Mouse (Mus musculus) forebrain, embryonic 13.5 days (tissue): Measurements from ENCODE around the gene Setd4. TPM values are rescaled to one million over a fixed set of nuclear protein-coding genes. Genes with fewer than 3 reads are reported as not detected.
A peak's percentile ranks its signal among the peaks of the same experiment; 100 is the strongest.
"Not testable (repeated sequence)": the region's sequence is repeated elsewhere in the genome, so short reads cannot be mapped to it uniquely, and the experiment has no call there.

Source experiments
- ATAC-seq: fragments of 200-750 bp; cut with Nextera tagmentation; 2 replicates; pipeline ENCODE4 v1.8.0; 2017
- H3K27ac ChIP-seq: fragments of 300-500 bp; sonication (generic); 2 replicates; pipeline ENCODE4 v1.5.1; 2015; ENCODE audit warnings: inconsistent platforms, mild to moderate bottlenecking, moderate library complexity
- H3K27me3 ChIP-seq: fragments of 300-500 bp; sonication (generic); 2 replicates; pipeline ENCODE4 v1.6.1; 2015; ENCODE audit warnings: mild to moderate bottlenecking, inconsistent platforms
- H3K36me3 ChIP-seq: fragments of 300-500 bp; sonication (generic); 2 replicates; pipeline ENCODE4 v1.6.1; 2015; ENCODE audit warnings: mild to moderate bottlenecking, inconsistent platforms; ENCODE audit not compliant: poor library complexity, severe bottlenecking
- H3K4me1 ChIP-seq: fragments of 300-500 bp; sonication (generic); 2 replicates; pipeline ENCODE4 v1.6.1; 2015; ENCODE audit warnings: inconsistent platforms
- H3K4me2 ChIP-seq: fragments of 300-500 bp; sonication (generic); 2 replicates; pipeline ENCODE4 v1.6.1; 2015; ENCODE audit warnings: inconsistent platforms, mild to moderate bottlenecking, moderate library complexity
- H3K4me3 ChIP-seq: fragments of 300-500 bp; sonication (generic); 2 replicates; pipeline ENCODE4 v1.5.1; 2015; ENCODE audit warnings: mild to moderate bottlenecking, inconsistent platforms
- H3K9ac ChIP-seq: fragments of 300-500 bp; sonication (generic); 2 replicates; pipeline ENCODE4 v1.6.1; 2015; ENCODE audit warnings: mild to moderate bottlenecking, inconsistent platforms
- H3K9me3 ChIP-seq: fragments of 300-500 bp; sonication (generic); replicated peaks from 2 replicates; pipeline ENCODE4 v1.6.1; 2016; ENCODE audit warnings: inconsistent platforms
- WGBS: fragments of 180-500 bp; shearing (Covaris S2); methylation state at CpG from one replicate; pipeline ENCODE4 v1.1.7; 2015; 5-methylcytosine and 5-hydroxymethylcytosine counted together
- polyA plus RNA-seq: library from polyadenylated mRNA; unstranded; fragments of >200 nt; fragmentation: Nextera tagmentation; extraction: Ambion mirVana; gene quantifications from 2 replicates; pipeline ENCODE4 v1.2.1, GENCODE M21; 2015

Gene Setd4
- polyA plus RNA-seq: 14.2 and 16.0 TPM in 2 replicates

DNA sequence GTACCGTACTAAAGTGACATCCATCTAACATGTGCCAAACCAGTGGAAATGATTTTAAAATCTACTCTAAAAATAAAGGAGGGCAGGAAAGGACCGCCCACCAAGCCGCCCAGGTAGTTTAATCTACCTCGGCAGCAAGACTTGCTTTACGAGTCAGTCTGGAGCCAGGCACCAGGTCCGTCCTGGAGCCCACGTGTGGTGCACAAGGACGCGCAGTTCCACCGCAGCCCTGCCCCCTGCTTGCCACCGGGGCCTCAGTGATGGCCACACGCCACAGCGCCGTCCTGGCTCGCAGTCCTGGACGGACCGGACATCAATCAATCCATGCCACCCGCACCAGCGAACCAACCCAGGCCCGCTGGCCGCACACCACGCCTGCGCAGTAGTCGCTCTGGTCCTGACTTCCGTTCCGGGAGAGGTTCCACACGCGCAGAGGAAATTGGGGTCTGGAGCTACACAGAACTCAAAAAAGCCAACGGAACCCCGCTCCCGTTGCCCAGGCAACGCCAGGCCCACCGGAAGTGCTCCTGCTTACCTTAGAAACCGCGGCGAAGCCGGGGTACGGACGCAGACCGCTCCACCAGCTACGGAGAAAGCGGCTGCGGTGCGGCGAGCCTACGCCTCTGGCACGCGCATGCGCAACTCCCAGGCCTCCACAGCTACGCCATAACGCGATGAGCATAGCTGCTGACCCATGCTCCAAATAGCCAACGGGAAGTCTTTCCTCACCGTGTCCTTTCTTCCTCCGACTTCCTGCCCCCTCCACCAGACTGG lies at the start of gene Setd4:
TSS of gene Setd4 (minus strand) at position 625 of the 774 bp plus-strand sequence.
- Histone ChIP-seq H3K27ac (peak within 1 kb of the TSS; percentile 91), H3K4me1 (peaks cover 16% of the 10 kb centered on the region), H3K4me3 (peak within 1 kb of the TSS; percentile 63), H3K9me3 (no peaks in the 10 kb centered on the region), H3K36me3 (peaks cover under 1% of the 10 kb centered on the region; the same call in 1 of the 2 replicates), H3K9ac (peak within 1 kb of the TSS; percentile 83), H3K27me3 (no peaks in the 10 kb centered on the region), H3K4me2 (peak within 1 kb of the TSS; percentile 84)
- 2% methylated on average over 55 of the region's 55 CpGs for WGBS
- peak; percentile 90 for ATAC-seq

DNA sequence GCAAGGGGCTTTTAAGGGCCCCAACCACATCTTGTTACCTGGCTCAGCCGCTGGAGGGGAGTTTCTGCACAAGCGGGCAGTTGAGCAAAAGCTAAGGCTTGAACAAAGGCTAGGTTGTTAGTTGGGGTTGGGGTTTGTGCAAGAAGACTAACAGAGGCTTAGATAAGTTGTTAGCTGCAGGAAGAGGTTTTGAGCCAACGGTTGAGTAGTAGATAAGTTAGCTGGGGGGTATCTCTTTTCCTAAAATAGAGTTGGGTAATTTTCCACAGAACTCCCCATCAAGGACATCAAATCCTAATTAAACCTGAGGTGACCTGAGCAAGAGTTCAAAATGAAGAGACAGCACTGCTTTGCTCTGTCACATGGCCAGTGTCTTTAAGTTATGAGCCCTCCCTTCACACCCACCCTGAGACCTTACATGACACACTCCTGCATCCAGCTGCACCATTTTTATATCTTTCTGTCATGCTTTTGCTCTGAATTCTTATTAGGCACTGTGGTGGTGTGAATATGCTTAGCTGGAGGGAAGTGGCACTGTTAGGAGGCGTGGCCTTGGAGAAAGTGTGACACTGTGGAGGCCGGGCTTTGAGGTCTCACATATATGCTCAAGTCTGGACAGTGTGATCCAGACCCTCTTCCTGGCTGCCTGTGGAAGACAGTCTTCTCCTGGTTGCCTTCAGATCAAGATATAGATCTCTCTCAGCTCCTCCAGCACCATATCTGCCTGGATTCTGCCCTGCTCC lies 44.7 kb upstream of the Setd4 start:
- H3K9me3 ChIP-seq: no peaks in the 10 kb centered on the region
- H3K27me3 ChIP-seq: no peaks in the 10 kb centered on the region
- no peak overlapping the region for H3K27ac ChIP-seq
- H3K9ac ChIP-seq: no peak overlapping the region
- WGBS: 86% methylated on average over 5 of the region's 5 CpGs
- no peak for ATAC-seq
- H3K4me1 ChIP-seq: no peaks in the 10 kb centered on the region
- no peak overlapping the region for H3K4me2 ChIP-seq
- H3K4me3 ChIP-seq: no peak overlapping the region
- no peaks in the 10 kb centered on the region for H3K36me3 ChIP-seq

DNA sequence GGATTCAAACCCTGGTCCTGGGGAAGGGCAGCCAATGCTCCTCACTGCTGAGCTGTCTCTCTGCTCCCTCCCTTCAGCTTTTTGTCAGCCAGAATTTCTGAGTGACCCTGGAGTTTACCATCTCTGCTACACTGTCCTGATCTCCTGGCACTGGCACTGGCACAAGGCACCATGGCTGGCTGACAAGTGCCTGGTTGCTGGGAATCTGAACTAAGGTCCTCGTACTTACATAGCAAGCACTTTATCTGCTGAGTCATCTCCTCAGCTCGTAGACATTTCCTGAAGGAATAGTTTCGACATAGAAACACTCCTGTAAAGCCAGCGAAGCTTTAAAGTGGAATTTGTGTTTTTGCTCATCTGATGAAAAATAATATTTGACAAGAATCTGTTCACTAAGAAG lies 40.1 kb upstream of the Setd4 start:
- no peaks in the 10 kb centered on the region for H3K27me3 ChIP-seq
- ATAC-seq: no peak
- 82% methylated on average over 4 of the region's 4 CpGs for WGBS

DNA sequence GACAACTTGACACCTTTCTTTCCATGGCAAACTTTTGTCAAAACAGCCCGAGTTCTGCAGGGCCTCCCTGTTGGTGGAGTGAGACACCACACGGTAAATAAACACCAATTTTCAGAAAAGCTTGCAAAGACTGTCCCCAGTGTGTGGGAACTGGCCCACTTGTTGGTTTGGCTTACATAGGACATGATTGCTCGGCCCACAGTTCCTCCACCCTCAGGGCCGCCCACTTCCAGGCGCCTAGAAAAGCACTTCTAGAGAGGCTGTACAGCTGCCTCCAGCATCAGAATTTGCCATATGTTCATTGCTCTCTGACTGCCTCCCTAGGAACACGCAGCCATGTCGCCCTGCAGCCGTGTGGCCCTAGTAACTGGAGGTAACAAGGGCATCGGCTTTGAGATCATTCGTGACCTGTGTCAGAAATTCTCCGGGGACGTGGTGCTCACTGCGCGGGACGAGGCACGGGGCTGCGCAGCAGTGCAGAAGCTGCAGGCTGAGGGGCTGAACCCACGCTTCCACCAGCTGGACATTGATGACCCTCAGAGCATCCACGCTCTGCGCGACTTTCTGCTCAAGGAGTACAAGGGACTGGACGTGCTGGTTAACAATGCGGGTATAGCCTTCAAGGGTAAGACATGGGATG lies 24.0 kb upstream of the Setd4 start, which contains the start of gene Gm5678:
TSS of gene Gm5678 (plus strand) at position 337 of the 640 bp plus-strand sequence.
- no peaks in the 10 kb centered on the region for H3K27me3 ChIP-seq
- no peak within 1 kb of the TSS for H3K4me3 ChIP-seq
- no peak within 1 kb of the TSS for H3K9ac ChIP-seq
- ATAC-seq: no peak
- no peak within 1 kb of the TSS for H3K27ac ChIP-seq
- H3K9me3 ChIP-seq: no peaks in the 10 kb centered on the region
- 84% methylated on average over 23 of the region's 23 CpGs for WGBS
- no peak within 1 kb of the TSS for H3K4me2 ChIP-seq
- H3K36me3 ChIP-seq: no peaks in the 10 kb centered on the region
- H3K4me1 ChIP-seq: no peaks in the 10 kb centered on the region

More for the DNA sequence above, 40.1 kb upstream of the Setd4 start:
- Histone ChIP-seq H3K4me3 (no peak overlapping the region), H3K4me1 (no peaks in the 10 kb centered on the region), H3K9ac (no peak overlapping the region), H3K27ac (no peak overlapping the region), H3K4me2 (no peak overlapping the region), H3K36me3 (no peaks in the 10 kb centered on the region), H3K9me3 (no peaks in the 10 kb centered on the region)

DNA sequence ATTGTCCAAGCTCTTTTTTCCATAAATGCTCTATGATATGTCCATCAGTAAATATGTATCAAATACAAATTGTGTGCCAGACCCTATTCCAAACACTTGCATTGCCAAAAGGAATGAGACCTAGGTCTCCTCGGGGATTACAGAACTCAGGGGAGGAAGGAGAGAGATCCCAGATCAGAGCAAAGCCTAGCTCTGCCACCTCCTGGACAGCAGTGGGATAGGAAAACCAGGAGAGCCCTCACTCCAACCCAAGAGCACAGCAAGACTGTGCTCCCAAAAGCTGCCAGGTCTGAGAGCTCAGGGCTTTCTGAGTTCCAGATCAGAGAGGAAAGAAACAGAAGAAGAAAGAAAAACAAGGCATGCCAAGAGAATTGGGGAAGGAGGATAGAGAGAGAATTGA lies 22.9 kb upstream of the Setd4 start:
- Histone ChIP-seq H3K4me3 (no peak overlapping the region), H3K9ac (no peak overlapping the region), H3K27me3 (no peaks in the 10 kb centered on the region), H3K4me2 (no peak overlapping the region), H3K27ac (no peak overlapping the region), H3K9me3 (no peaks in the 10 kb centered on the region), H3K4me1 (no peaks in the 10 kb centered on the region), H3K36me3 (no peaks in the 10 kb centered on the region)
- no peak for ATAC-seq
- WGBS: 3% methylated on average over 1 of the region's 1 CpGs

DNA sequence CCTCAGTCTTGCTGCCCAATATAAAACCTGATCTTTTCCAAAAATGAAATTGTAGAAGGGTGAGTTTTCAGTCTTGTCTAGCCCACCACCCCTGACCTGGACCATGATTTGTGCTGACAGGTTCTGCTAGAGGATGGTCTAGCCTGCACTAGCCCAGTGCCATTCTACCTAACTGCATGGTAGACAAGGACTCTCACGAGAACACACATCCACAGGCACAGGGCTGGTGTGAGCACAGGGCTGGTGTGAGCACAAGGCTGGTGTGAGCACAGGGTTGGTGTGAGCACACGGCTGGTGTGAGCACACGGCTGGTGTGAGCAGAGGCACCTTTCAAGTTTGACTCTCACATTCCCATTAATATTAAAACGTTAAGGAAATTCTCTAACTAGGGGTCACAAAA lies 20.8 kb upstream of the Setd4 start:
- no peak for ATAC-seq
- no peak overlapping the region for H3K4me2 ChIP-seq
- WGBS: 85% methylated on average over 4 of the region's 4 CpGs
- no peaks in the 10 kb centered on the region for H3K27me3 ChIP-seq
- no peaks in the 10 kb centered on the region for H3K9me3 ChIP-seq
- no peak overlapping the region for H3K27ac ChIP-seq
- no peaks in the 10 kb centered on the region for H3K4me1 ChIP-seq
- no peak overlapping the region for H3K4me3 ChIP-seq
- no peak overlapping the region for H3K9ac ChIP-seq
- no peaks in the 10 kb centered on the region for H3K36me3 ChIP-seq

DNA sequence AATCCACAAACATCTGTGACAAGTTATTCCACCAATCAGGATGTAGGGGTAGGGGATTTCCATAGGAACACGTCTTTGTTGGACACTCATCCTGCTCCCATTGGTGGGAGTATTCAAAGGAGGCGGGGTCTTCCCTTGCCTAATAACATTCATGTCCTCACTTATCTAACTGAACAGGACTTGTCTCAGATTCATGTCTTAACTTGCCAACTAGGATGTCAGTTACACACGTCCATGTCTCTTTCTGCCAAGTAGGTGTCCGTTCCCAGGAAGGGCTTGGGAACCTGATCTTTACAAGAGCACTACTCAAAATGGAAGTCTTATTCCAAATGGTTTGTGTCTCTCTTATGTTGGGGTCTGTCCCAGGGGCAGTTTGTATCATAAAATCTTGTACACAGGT lies 19.9 kb upstream of the Setd4 start:
- not testable (repeated sequence) for H3K4me2 ChIP-seq, H3K4me1 ChIP-seq, H3K36me3 ChIP-seq, H3K9me3 ChIP-seq, ATAC-seq, H3K27ac ChIP-seq, H3K27me3 ChIP-seq, H3K4me3 ChIP-seq, H3K9ac ChIP-seq
- 90% methylated on average over 4 of the region's 4 CpGs for WGBS

DNA sequence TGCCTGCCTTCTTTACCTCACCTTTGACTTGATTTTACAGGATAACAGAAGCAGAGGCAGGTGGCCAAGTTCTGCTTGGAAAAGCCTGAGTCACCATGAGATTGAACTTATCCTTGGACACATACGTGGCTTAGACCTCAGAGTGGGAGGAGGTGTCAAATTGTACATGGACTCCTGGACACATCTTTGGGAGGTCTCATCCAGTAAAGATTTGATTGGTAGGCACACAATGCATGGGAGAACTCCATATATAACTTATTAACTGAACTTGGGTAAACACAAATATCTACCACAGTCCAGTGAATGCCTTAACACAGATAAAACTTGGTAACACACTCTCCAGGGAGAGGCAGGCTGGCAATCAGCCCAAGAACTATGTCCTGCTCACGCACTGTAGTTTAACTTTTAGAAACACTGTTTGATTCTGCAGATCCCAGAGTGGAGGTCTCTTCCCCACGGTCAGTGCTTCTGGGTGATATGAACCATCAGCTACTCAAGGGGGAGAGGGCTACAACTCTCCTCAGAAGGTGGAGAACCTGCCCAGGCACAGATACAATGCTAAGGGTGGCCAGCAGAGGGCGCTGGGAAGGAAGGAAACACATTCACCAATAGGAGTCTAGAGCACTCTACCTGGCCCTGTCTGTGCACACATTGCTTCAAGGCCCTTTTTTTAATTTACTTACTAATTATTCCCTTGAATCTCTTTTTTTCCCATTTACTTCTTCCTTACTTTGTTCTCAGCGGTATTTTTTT lies 11.4 kb upstream of the Setd4 start:
- ATAC-seq: no peak
- WGBS: 44% methylated on average over 5 of the region's 5 CpGs
- no peaks in the 10 kb centered on the region for H3K9me3 ChIP-seq
- H3K36me3 ChIP-seq: peaks cover 19% of the 10 kb centered on the region; the same call in 1 of the 2 replicates
- no peaks in the 10 kb centered on the region for H3K27me3 ChIP-seq
- H3K4me3 ChIP-seq: no peak overlapping the region
- no peaks in the 10 kb centered on the region for H3K4me1 ChIP-seq
- H3K27ac ChIP-seq: no peak overlapping the region
- no peak overlapping the region for H3K4me2 ChIP-seq
- no peak overlapping the region for H3K9ac ChIP-seq

DNA sequence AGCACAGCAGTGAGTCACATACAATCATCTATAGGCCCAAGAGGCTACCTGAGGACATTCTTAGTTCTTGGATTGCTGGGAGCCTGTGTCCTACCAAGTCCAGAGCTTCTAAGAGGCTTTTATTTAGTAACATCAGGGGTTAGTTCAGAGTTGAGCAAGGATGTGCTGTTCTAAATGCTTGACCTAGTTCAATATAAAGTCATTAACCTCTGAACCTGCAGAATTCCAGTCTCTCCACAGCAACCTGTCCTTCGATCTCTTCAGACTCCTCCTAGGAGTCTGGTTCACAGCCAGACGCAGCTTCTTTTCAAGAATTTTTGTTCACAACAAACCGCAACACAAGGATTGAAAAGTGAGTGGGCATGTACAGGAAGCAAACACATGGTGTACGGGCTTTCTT lies 7.1 kb upstream of the Setd4 start:
- H3K4me2 ChIP-seq: no peak overlapping the region
- no peak overlapping the region for H3K9ac ChIP-seq
- peaks cover 31% of the 10 kb centered on the region for H3K36me3 ChIP-seq
- 92% methylated on average over 4 of the region's 4 CpGs for WGBS
- no peak for ATAC-seq
- no peaks in the 10 kb centered on the region for H3K27me3 ChIP-seq
- no peak overlapping the region for H3K4me3 ChIP-seq
- H3K9me3 ChIP-seq: no peaks in the 10 kb centered on the region
- no peak overlapping the region for H3K27ac ChIP-seq
- peaks cover 14% of the 10 kb centered on the region for H3K4me1 ChIP-seq

DNA sequence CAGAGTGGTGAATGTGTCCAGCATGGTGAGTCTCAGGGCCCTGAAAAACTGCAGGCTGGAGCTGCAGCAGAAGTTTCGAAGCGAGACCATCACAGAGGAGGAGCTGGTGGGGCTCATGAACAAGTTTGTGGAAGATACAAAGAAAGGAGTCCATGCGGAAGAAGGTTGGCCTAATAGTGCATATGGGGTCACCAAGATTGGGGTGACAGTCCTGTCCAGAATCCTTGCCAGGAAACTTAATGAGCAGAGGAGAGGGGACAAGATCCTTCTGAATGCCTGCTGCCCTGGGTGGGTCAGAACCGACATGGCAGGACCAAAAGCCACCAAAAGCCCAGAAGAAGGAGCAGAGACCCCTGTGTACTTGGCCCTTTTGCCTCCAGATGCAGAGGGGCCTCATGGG lies 5.9 kb upstream of the Setd4 start:
- no peak for ATAC-seq

DNA sequence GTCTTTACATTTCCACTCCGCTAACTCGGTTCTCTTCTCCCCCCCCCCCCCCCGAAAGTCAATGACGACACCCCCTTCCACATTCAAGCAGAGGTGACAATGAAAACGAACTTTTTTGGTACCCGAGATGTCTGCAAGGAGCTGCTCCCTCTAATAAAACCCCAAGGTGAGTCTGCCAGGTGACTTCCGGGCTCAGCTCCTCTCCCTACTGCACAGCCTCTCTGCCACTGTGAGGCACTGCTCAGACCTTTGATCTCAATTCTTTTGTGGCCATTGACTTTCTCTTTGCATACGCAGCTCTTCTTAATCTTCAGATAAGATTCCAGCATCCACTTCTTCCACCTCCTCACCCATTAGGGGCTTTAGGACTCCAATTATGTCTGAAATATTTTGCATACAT lies 4.9 kb upstream of the Setd4 start:
- Histone ChIP-seq H3K4me2 (peak overlapping the region; percentile 86), H3K4me1 (peaks cover 25% of the 10 kb centered on the region), H3K27ac (no peak overlapping the region), H3K36me3 (peaks cover 31% of the 10 kb centered on the region), H3K4me3 (peak overlapping the region; percentile 73), H3K9me3 (no peaks in the 10 kb centered on the region), H3K9ac (peak overlapping the region; percentile 81; the same call in 1 of the 2 replicates), H3K27me3 (no peaks in the 10 kb centered on the region)
- no peak for ATAC-seq
- 69% methylated on average over 8 of the region's 8 CpGs for WGBS

More for the DNA sequence above, 5.9 kb upstream of the Setd4 start:
- H3K4me3 ChIP-seq: no peak overlapping the region
- H3K9me3 ChIP-seq: no peaks in the 10 kb centered on the region
- H3K36me3 ChIP-seq: peaks cover 31% of the 10 kb centered on the region
- H3K9ac ChIP-seq: no peak overlapping the region
- H3K27ac ChIP-seq: no peak overlapping the region
- peaks cover 18% of the 10 kb centered on the region for H3K4me1 ChIP-seq
- no peak overlapping the region for H3K4me2 ChIP-seq
- no peaks in the 10 kb centered on the region for H3K27me3 ChIP-seq
- 94% methylated on average over 4 of the region's 4 CpGs for WGBS
